Mouse (Mus musculus) small intestine, adult 2 months (tissue): ENCODE results near the gene Fmn2.

Source experiments
- CTCF ChIP-seq: fragments of 200-500 bp; IDR thresholded peaks from 2 replicates; pipeline ENCODE4 v1.5.1; 2012; ENCODE audit warnings: low read depth, mild to moderate bottlenecking, control low read depth, inconsistent platforms, low read length, moderate library complexity, mixed read lengths; ENCODE audit not compliant: insufficient replicate concordance, insufficient read length; ENCODE audit errors: extremely low read depth
- POLR2A ChIP-seq: fragments of 200-500 bp; IDR thresholded peaks from 2 replicates; pipeline ENCODE4 v1.6.1; 2012; ENCODE audit warnings: low read depth, mild to moderate bottlenecking, control low read depth, inconsistent platforms, low read length, moderate library complexity

DNA sequence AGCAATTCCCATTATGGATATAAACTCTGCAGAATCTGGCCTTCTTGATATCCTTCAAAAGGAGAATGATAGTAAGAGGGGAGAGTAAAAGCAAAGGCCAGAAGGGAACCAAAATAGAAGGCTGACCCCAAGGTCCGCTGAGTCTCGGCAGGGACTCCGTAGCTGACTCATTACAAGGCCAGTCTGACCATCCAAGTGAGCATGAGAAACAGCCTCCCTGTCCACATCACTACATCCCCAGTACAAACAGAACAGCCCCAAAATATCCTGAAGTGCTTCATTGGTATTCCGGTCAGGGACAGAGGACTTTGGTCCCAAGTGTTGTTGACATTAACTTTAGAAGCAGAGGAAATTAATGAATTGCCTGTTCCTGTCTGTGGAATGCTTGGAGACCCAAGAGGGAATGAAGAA lies 270.3 kb downstream of the Fmn2 start:
- no peak for TF ChIP-seq POLR2A
- TF ChIP-seq CTCF, result no peak
